Mouse (Mus musculus) heart, postnatal 0 days (tissue): Measurements from ENCODE around the gene Lyrm1. TPM values are rescaled to one million over a fixed set of nuclear protein-coding genes. Genes with fewer than 3 reads are reported as not detected.
A peak's percentile ranks its signal among the peaks of the same experiment; 100 is the strongest.

ENCODE experiments used
- ATAC-seq: fragments of 200-750 bp; cut with Nextera tagmentation; 2 replicates; pipeline ENCODE4 v1.8.0; 2017; ENCODE audit warnings: low read depth, moderate number of reproducible peaks, moderate library complexity; ENCODE audit not compliant: insufficient read depth
- DNase-seq: peaks from one replicate; pipeline ENCODE4 v3.0.0-alpha.2; 2016; ENCODE audit warnings: low spot score
- H3K27ac ChIP-seq: fragments of 300-500 bp; sonication (generic); 2 replicates; pipeline ENCODE4 v1.5.1; 2014; ENCODE audit warnings: low read depth, mild to moderate bottlenecking
- H3K27me3 ChIP-seq: fragments of 300-500 bp; sonication (generic); 2 replicates; pipeline ENCODE4 v1.6.1; 2014; ENCODE audit warnings: low read length, mixed read lengths; ENCODE audit not compliant: control insufficient read depth, insufficient read depth
- H3K36me3 ChIP-seq: fragments of 300-500 bp; sonication (generic); replicated peaks from 2 replicates; pipeline ENCODE4 v1.6.1; 2014; ENCODE audit warnings: low read length, mixed read lengths; ENCODE audit not compliant: control insufficient read depth, insufficient read depth
- H3K4me1 ChIP-seq: fragments of 300-500 bp; sonication (generic); 2 replicates; pipeline ENCODE4 v1.6.1; 2014; ENCODE audit warnings: antibody characterized with exemption; ENCODE audit not compliant: control insufficient read depth, insufficient read depth
- H3K4me2 ChIP-seq: fragments of 300-500 bp; sonication (generic); 2 replicates; pipeline ENCODE4 v1.6.1; 2014; ENCODE audit warnings: low read depth, mild to moderate bottlenecking, low read length, moderate library complexity
- H3K4me3 ChIP-seq: fragments of 300-500 bp; sonication (generic); 2 replicates; pipeline ENCODE4 v1.5.1; 2014; ENCODE audit warnings: low read depth, low read length
- H3K9ac ChIP-seq: fragments of 300-500 bp; sonication (generic); replicated peaks from 2 replicates; pipeline ENCODE4 v1.6.1; 2014; ENCODE audit warnings: low read depth, low read length, mixed read lengths
- H3K9me3 ChIP-seq: fragments of 300-500 bp; sonication (generic); replicated peaks from 2 replicates; pipeline ENCODE4 v1.6.1; 2016; ENCODE audit warnings: low read length; ENCODE audit not compliant: control insufficient read depth
- CTCF ChIP-seq: IDR thresholded peaks from 2 replicates; pipeline ENCODE4 v1.5.1; 2016; ENCODE audit warnings: antibody characterized with exemption, control low read depth, low read depth
- EP300 ChIP-seq: IDR thresholded peaks from 2 replicates; pipeline ENCODE4 v1.6.1; 2016; ENCODE audit warnings: antibody characterized with exemption, low read depth
- WGBS: fragments of 180-500 bp; shearing (Covaris S2); extraction: QIAGEN DNeasy Blood & Tissue Kit; methylation state at CpG from one replicate; pipeline ENCODE4 v1.1.7; 2014; 5-methylcytosine and 5-hydroxymethylcytosine counted together
- polyA plus RNA-seq: library from polyadenylated mRNA; unstranded; fragments of >200 nt; fragmentation: Nextera tagmentation; extraction: Ambion mirVana; gene quantifications from 2 replicates; pipeline ENCODE4 v1.2.1, GENCODE M21; 2015
- total RNA-seq: library from RNA; depleted of rRNA; stranded (reverse); fragments of >200 nt; gene quantifications from 2 replicates; pipeline ENCODE4 v1.2.3, GENCODE M21; 2014; ENCODE audit warnings: low replicate concordance; rRNA removed

Gene Lyrm1
- total and polyA plus RNA-seq, 2 experiments from 2014 or later, result 8.4 to 11.9 TPM

GRCm38 (mm10) chr7:119980170-119980569 lies 84.5 kb downstream of the Lyrm1 start:
- WGBS, result 77% methylated on average over 3 of the region's 3 CpGs
- ATAC-seq, result no peak

GRCm38 (mm10) chr7:119985279-119985912 lies 89.7 kb downstream of the Lyrm1 start:
- no peaks in the 10 kb centered on the region for H3K36me3 ChIP-seq
- no peaks in the 10 kb centered on the region for H3K9me3 ChIP-seq
- H3K4me2 ChIP-seq, result no peak overlapping the region
- no peak overlapping the region for H3K9ac ChIP-seq
- ATAC-seq (peak; percentile 27; the same call in 1 of the 2 replicates), DNase-seq (peak; percentile 47)
- H3K27me3 ChIP-seq, result no peaks in the 10 kb centered on the region
- TF ChIP-seq EP300 (no peak), CTCF (no peak)
- WGBS, result 39% methylated on average over 3 of the region's 3 CpGs
- no peaks in the 10 kb centered on the region for H3K4me1 ChIP-seq
- H3K27ac ChIP-seq, result peak overlapping the region; percentile 38; the same call in 1 of the 2 replicates
- no peak overlapping the region for H3K4me3 ChIP-seq

More at GRCm38 (mm10) chr7:119980170-119980569, 84.5 kb downstream of the Lyrm1 start:
- no peaks in the 10 kb centered on the region for H3K9me3 ChIP-seq
- no peaks in the 10 kb centered on the region for H3K36me3 ChIP-seq
- no peak for DNase-seq
- no peak overlapping the region for H3K9ac ChIP-seq
- no peak overlapping the region for H3K27ac ChIP-seq
- H3K4me3 ChIP-seq, result no peak overlapping the region
- no peak for TF ChIP-seq CTCF
- no peak for TF ChIP-seq EP300
- H3K4me1 ChIP-seq, result 0 out of 2 replicates have a peak, but pooled peaks cover 4% of the 10 kb centered on the region
- H3K27me3 ChIP-seq, result no peaks in the 10 kb centered on the region
- H3K4me2 ChIP-seq, result no peak overlapping the region

DNA sequence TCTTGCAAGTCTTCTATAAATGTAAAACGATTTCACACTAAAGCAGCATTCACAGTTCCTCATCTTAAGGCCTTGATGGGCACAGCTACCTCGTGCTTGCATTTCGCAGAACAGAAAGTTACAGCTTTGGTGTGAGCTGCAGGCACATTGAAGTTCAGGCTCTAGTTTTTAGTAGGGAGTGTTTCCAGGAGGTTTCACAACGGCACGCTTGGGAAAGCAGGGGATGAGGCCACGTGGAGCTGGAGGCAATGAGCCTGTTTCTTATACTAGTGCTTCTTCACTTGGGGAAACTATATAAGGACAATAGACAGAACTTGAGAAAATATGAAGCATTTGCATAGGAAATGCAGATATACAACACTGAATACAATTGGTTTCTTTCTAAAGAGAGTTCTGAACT lies 101.4 kb downstream of the Lyrm1 start:
- no peak for DNase-seq
- no peaks in the 10 kb centered on the region for H3K9me3 ChIP-seq
- H3K27me3 ChIP-seq, result no peaks in the 10 kb centered on the region
- H3K4me3 ChIP-seq, result no peak overlapping the region
- H3K27ac ChIP-seq, result no peak overlapping the region
- WGBS, result 71% methylated on average over 6 of the region's 6 CpGs
- no peaks in the 10 kb centered on the region for H3K4me1 ChIP-seq
- H3K4me2 ChIP-seq, result no peak overlapping the region
- no peak for ATAC-seq
- TF ChIP-seq CTCF (no peak), EP300 (no peak)
- H3K9ac ChIP-seq, result no peak overlapping the region
- H3K36me3 ChIP-seq, result no peaks in the 10 kb centered on the region

Other genes with a start within 250 kb of the Lyrm1 start
- gene Acsm4, start 205.8 kb upstream of the Lyrm1 start, total RNA-seq, result not detected in 2 replicates
- gene Acsm4, start 205.8 kb upstream of the Lyrm1 start, polyA plus RNA-seq, result not detected in 2 replicates
- 15.8 and 21.1 TPM in 2 replicates for gene Thumpd1, start 175.1 kb upstream of the Lyrm1 start, total RNA-seq
- 29.9 and 32.8 TPM in 2 replicates for gene Thumpd1, start 175.1 kb upstream of the Lyrm1 start, polyA plus RNA-seq
- gene Acsm3, start 134.9 kb upstream of the Lyrm1 start, total RNA-seq, result 0.08 TPM in 1 of 2 replicates, not detected in the other
- not detected in 2 replicates for gene Acsm3, start 134.9 kb upstream of the Lyrm1 start, polyA plus RNA-seq
- gene Rexo5, start 101.9 kb upstream of the Lyrm1 start, total RNA-seq, result 3.5 and 7.4 TPM in 2 replicates
- gene Rexo5, start 101.9 kb upstream of the Lyrm1 start, polyA plus RNA-seq, result 4.1 and 4.5 TPM in 2 replicates
- 4.1 and 12.1 TPM in 2 replicates for gene Eri2, start 101.8 kb upstream of the Lyrm1 start, total RNA-seq
- 5.6 TPM in 2 replicates for gene Eri2, start 101.8 kb upstream of the Lyrm1 start, polyA plus RNA-seq
- gene Dcun1d3, start 437 bp downstream of the Lyrm1 start, total RNA-seq, result 2.8 and 8.2 TPM in 2 replicates
- gene Dcun1d3, start 437 bp downstream of the Lyrm1 start, polyA plus RNA-seq, result 4.8 and 5.5 TPM in 2 replicates
- gene Dnah3, start 199.4 kb downstream of the Lyrm1 start, total RNA-seq, result 0.08 TPM in 1 of 2 replicates, not detected in the other
- 0.08 TPM in 1 of 2 replicates, not detected in the other for gene Dnah3, start 199.4 kb downstream of the Lyrm1 start, polyA plus RNA-seq
- gene Tmem159, start 206.5 kb downstream of the Lyrm1 start, total RNA-seq, result 24.7 and 25.2 TPM in 2 replicates
- gene Tmem159, start 206.5 kb downstream of the Lyrm1 start, polyA plus RNA-seq, result 20.6 and 35.4 TPM in 2 replicates
- gene Zp2, start 249.4 kb downstream of the Lyrm1 start, total RNA-seq, result 0.31 TPM in 1 of 2 replicates, not detected in the other
- 0.14 and 0.15 TPM in 2 replicates for gene Zp2, start 249.4 kb downstream of the Lyrm1 start, polyA plus RNA-seq